Mouse (Mus musculus) small intestine, adult 2 months (tissue): ENCODE results near the gene Ebi3.

Source experiments
- CTCF ChIP-seq: fragments of 200-500 bp; IDR thresholded peaks from 2 replicates; pipeline ENCODE4 v1.5.1; 2012; ENCODE audit warnings: low read depth, mild to moderate bottlenecking, control low read depth, inconsistent platforms, low read length, moderate library complexity, mixed read lengths; ENCODE audit not compliant: insufficient replicate concordance, insufficient read length; ENCODE audit errors: extremely low read depth
- POLR2A ChIP-seq: fragments of 200-500 bp; IDR thresholded peaks from 2 replicates; pipeline ENCODE4 v1.6.1; 2012; ENCODE audit warnings: low read depth, mild to moderate bottlenecking, control low read depth, inconsistent platforms, low read length, moderate library complexity

GRCm38 (mm10) chr17:55967186-55967585 is 14.7 kb downstream of the Ebi3 start:
- no peak for TF ChIP-seq POLR2A
- TF ChIP-seq CTCF = no peak
